Mouse (Mus musculus) layer of hippocampus, postnatal 25 days (tissue): ENCODE data around the gene Cbx4. TPM values are rescaled to one million over a fixed set of nuclear protein-coding genes. Genes with fewer than 3 reads are reported as not detected.

Source experiments
- DNase-seq, 2 experiments: peaks; one replicate each; pipeline ENCODE4 v3.0.0; 2022; ENCODE audit warnings: mixed read lengths in 2 of 2, low spot score in 1 of 2; ENCODE audit errors: extremely low spot score in 1 of 2
- total RNA-seq, 2 experiments: library from RNA; stranded (reverse); gene quantifications; 2 replicates each; pipeline ENCODE4 v1.2.3; 2021

The Cbx4 gene
- 10 to 100 TPM; 62.1 to 67.7 TPM for total RNA-seq

- DNase-seq = peak; percentile 71 to 75
Observed at GRCm38 (mm10) chr11:119086144-119086971, at the start of gene Cbx4. Cbx4 (minus strand) TSS chr11:119086221.

DNA sequence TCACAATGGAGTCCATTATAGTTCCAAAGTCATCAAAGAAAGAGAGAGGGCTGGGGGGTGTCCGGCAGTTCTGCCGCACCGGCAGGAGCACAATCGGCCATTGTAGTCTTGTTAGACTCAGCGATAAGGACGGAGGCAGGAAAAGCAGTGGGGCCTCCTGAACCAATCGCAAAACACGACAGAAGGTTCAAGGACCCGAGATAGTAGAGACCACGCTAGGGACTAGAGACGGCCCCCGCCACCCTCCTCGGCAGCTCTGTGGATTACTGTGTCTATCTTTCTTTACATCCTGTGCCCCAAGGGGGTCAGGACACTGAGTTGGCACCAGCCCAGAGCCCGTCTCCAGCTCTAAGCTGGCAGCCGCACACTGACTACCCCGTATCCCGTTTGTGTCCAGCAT, 48.6 kb upstream of the Cbx4 start:
- no peak for DNase-seq

DNA sequence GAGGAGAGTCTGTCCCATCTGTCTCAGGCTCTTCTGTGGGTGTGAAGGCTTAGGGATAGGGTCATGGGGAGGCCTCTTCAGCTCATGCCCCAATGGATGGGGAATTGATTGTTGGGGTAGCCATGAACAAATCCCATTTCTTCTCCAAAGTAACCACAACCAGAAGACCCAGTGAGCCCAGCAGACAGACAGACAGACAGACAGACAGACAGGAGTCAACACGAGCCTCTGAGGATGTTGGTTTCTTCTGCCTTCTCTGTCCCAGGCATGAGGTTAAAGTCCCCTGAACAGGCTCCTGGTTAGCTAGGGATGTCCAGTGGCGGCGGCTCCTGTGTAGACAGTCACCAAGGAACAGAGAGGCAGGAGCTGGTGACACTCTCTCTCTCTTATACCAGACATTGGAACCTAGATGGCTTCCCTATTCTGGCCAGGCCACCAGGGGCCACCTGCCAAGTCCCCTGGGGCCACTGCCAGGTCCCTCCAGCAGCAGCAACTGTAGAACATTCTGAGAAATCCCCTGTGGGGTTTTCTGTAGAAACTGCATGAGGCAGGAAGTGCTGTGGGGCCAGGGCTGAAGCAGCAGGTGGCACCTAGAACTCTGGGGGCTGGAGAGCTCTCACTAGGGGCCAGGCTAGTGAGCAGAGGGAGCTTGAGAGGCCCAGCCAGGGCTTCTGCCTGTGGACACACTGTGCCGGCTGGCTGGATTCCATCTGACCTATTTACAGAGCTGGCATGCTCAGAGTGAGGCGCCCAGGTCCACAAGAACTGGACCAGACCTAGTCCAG, 47.6 kb upstream of the Cbx4 start:
- peak in 1 of 2 experiments; percentile 40 for DNase-seq

DNA sequence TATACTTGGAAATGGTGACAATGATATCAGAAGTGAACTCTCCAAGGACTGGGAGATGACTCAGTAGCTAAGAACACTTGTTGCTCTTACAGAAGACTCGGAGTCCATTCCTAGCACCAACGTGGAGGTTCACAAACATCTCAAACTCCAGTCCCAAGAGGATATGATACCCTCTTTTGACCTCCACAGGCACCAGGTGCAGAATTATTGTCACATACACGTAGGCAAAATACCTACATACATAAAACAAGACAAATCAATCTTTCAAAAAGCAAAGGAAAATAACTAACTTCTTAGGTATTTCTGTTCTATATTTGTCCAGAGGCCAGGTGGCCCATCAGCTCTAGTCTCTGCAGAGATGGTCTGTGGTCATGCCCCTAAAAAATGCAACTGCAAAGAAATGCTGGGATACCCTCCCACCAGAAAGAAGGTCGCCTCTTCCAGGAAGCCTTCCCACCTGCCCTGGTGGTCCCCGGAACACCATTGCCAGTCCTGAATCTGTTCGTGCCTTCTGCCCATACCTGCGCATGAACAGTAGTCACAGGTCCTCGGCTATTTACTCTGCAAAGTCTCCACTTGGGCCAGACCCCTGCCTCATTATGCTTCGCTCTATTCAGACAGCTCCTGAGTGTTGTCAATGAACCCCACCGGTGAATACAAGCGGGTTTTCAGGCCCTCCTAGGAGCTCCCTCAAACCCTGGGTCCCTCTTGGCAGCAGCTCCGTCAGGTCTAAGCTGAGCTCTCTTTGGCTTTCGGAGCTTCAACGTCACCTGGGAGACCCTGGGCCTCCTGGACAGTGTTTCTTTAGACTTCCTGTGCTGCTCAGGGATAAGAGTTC, 46.4 kb upstream of the Cbx4 start:
- no peak for DNase-seq

- no peak for DNase-seq
Observed at GRCm38 (mm10) chr11:119130081-119130765, 44.2 kb upstream of the Cbx4 start.

- DNase-seq = no peak
Observed at GRCm38 (mm10) chr11:119129281-119130058, 43.4 kb upstream of the Cbx4 start.

DNA sequence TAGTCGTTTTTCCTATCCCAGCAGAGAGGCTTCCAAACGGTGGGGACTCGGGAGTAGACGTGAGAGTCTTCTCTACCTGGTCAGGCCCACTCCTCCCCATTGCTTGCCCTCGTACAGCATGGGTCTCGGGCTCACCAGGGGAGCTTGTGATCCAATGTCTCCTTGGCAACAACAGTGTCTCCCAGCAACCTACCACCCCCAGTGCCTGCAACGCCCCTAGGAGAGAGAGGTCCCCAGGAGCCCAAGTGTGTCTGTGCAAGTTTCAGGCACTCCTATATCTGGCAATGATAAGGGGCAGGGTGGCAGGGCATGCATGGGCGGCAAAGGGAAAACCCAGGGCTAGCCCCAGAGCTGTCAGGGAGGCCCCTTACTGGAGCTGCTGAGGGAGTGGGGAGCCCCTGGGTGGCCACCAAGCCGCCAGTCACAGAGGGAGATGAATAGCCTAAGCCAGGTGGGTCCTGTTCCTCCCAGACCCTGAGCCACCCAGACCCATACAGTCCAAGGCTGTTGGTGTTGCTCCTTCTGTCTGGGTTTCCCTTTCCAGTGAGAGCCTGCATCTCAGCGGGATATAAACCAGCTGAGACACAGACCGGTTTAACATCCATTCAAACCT, 42.8 kb upstream of the Cbx4 start:
- DNase-seq = no peak

DNA sequence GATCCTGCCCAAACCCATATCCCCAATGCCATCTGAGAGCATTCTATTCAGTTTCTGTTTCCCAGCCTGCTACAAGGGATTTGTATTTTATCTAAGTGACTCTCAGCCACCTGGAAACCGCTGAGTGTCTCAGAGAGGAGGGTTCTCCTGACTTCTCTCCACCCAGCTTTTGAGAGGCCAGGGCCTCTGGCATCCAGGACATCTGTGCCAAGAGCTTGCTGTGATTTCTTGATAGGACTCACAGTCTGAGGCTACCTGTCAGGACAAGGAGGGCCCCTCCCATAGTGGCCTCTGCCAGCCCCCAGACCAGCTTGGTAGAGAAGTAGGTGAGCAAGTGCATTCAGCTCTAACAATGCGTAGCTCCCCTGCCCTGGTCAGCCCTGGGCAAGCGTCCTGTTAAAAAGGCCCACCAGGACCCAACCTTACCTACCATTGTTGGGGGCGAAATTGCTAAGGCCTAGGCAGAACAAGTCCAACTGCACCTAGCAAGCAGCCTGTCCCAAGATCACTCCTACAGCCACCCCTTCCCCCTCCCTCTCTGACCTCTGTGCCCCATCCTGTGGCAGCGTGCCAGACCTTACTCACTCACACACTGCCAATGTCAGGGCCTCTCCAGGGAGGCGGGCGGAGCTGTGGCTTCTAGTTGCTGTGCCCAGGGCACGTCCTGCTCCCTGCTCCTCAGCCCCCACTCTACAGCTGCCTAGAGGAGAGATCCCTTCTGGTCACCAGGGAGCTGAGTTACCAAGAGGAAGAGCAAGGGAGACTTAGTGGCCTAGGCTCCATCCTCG, 41.9 kb upstream of the Cbx4 start:
- no peak for DNase-seq

GRCm38 (mm10) chr11:119127147-119127546, 41.1 kb upstream of the Cbx4 start:
- DNase-seq = no peak

DNA sequence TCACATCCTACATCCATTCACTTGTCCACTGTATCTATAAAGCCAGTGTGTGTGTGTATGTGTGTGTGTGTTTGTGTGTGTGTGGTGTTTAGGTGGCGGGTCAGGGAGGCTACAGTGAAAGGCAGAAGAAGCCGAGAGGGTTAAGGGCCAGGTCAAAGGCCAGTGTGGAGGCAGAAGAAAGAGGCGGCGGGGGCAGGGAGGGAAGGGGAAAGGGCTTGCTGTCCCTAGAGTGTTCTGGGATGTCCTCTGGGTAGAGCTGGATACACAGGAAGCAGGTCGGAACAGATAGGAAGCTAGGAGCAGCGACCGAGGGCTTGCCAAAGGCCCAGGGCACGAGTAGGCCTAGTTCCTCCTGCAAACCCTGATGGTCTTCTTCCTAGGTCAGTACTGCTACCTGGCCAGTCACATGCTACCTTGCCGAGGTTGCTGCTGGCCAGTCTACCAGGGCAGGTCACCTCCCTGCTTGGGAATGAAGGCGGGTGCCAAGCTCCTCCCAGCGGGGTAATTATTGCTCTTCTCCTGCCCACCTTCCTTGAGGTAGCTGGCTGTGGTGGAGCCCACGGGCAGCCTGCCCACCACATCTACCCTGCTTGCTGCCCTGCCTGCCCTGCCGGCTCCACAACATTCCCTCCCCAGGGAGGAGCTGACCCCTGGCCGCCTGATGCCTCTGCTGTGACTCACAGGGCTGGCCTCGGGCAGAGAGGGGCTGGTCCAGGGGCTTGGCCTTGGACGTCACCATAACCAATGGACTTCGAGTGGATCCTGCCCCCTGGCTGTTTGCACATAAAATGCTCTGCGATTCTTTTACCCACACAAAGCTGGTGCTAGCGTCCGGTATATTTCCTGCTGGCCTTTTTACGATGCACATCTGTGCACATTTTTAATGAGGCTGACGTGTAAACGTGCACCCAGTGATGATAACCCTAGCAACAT, 40.2 kb upstream of the Cbx4 start:
- peak in 1 of 2 experiments; percentile 35 for DNase-seq

- no peak for DNase-seq
Observed at GRCm38 (mm10) chr11:119124536-119124935, 38.5 kb upstream of the Cbx4 start.

DNA sequence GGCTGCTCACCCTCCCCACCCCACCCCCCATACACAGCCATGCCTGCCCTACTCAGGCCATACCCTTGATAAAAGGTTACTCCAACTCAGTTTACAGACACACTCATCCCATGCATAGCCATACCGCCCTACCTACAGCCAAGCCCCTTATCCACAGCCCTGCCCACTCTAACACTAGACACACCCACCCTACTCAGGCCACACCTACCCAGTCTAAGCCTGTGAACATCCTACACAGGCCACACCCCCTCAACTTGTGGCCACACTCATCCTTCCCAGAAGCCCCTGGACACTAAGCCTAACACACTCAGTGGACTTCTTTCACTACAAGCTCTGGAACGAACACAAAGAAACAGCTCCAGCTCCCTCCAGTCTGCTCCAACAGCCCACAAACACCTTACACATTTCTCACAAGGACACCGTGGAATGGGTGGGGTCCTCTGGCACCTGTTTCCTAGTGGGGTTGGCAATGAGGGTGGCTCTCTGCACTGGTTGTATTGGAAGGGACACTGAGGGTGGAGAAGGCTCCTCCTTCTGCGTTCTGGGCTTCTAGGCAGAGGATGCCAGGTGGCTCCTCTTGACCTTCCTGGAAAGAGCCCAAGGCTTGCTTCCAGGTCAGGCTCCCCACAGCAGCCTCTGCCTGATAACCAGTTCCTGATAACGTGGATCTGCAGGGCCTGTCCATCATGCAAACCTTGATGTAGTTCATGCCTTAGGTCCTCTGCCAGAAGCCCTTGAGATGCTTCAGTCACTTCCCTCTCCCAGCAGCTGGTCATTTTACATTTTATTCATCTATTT, 37.7 kb upstream of the Cbx4 start:
- no peak for DNase-seq

DNA sequence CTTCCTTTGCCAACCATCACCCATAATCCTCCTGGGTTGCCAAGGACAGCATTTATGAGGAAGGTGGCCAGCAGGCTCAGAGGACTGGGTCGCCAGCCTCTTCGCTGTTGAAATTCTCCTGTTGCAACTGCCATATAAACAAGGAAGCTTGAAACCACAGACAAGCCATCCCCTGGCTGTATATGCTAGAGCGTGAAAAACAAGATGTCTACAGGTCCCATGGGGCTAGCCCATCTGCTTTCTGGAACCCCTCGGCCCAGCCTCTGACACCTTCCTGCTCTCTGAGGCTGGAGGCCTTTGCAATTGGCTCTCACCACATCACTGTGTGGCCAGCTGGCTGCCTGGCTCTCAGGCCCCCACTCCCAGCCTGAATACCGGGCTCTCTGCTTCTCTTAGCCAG, 36.4 kb upstream of the Cbx4 start:
- DNase-seq = no peak

- no peak for DNase-seq
Observed at GRCm38 (mm10) chr11:119118905-119119304, 32.9 kb upstream of the Cbx4 start.

DNA sequence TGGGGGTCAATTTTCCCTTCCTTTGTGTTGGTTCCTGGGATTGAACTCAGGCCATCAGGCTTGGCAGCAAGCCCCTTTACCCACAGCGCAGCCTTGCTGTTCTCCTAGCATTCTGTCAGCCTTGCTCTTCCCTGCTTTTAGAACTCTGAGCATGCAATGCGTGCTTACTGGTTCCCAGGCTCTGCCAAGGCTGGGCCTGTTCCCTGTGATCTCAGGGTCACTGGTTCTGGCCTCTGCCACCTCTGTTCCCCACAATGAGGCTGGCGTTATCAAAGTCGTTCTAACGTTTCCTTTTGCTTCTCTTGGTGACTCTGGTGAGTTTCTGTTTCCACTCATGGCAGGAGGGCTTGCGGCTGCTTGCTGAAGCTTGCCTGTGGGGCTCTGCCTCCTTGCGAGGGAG, 31.9 kb upstream of the Cbx4 start:
- no peak for DNase-seq

DNA sequence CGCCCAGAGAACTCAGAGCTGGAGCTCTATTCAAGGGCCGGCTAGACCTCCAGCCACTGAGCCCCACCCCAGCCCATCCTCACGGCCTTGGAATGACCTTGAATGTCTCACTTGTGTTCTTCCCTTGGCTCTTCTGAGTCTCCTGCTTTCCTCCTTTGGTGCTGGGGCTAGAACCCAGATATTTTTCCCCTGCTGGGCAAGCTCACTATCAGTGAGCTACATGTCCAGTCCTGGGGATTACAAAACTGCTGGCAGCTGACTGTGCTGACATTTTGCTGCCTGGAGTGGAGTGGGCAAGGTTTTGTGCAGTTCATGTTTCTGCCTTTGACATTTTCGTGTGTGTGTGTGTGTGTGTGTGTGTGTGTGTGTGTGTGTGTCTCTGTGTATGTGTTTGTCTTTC, 31.0 kb upstream of the Cbx4 start:
- no peak for DNase-seq
